Mouse (Mus musculus) 3T3-L1 (cell line): Measurements from ENCODE around the gene Strn.
A peak's percentile ranks its signal among the peaks of the same experiment; 100 is the strongest.
"Not testable (repeated sequence)": the region's sequence is repeated elsewhere in the genome, so short reads cannot be mapped to it uniquely, and the experiment has no call there.

ENCODE experiments used
- DNase-seq: peaks from one replicate; pipeline ENCODE4 v3.0.0-alpha.2; 2015; ENCODE audit warnings: low read depth, low spot score

Strn gene

DNA sequence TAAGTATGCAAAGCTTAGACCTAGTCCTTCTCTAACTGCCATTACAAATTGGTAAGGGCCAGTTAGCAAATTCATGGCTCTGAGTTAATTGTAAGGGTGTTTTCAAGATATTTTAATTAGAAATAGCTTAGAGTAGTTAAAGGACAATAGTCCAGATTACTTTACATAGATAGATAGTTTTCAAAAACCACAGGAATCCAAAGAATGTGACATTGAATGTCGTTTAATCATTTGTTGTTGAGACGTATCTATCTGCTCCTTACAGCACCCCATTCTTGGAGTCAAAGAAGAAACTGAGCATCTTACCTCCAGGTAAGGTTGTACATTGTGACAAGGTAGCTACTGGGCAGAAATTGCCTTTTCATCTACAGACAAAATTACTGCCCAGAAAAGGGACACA, 26.7 kb downstream of the Strn start:
- DNase-seq = no peak

- no peak for DNase-seq
Measured at GRCm38 (mm10) chr17:78708422-78708821, 28.6 kb downstream of the Strn start.

DNA sequence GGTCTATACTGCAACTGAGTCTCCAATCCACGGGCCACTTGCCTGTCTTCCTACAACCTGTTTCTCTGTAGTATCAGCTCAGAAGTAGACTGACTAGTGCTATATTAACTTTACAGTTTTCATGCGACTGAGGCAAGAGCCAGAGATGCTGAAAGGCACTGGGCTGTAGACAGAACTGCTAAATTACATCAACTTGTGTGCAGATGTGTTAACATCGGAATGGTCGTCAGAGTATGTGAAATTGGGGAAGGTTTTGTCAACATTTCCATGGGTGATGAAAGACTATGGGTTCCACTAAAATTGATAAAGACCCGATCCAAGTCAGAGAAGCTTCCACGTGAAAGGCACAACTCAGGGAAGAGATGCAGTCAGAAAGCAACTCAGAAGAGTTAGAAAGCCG, 34.0 kb downstream of the Strn start:
- DNase-seq = no peak

GRCm38 (mm10) chr17:78698965-78699364, 38.0 kb downstream of the Strn start:
- DNase-seq = no peak

DNA sequence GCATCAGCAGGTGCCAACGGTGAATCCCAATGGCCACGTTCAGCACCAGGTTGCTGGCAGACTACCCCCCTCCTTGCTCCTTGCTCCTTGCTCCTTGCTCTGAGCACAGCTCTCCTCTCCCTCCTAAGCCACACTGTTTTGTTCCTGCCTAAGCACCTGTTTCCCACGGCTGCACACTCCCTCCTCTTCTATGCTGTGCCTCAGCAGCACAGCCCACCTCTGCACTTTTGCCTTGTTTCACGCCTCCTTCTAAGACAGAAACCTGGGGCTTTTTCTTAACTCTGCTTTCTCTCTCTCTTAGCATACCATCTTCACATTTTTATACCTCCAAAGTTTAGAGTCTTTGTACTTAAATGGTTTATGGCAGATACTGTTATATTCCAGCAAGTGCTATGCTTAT, 39.5 kb downstream of the Strn start:
- DNase-seq = no peak

DNA sequence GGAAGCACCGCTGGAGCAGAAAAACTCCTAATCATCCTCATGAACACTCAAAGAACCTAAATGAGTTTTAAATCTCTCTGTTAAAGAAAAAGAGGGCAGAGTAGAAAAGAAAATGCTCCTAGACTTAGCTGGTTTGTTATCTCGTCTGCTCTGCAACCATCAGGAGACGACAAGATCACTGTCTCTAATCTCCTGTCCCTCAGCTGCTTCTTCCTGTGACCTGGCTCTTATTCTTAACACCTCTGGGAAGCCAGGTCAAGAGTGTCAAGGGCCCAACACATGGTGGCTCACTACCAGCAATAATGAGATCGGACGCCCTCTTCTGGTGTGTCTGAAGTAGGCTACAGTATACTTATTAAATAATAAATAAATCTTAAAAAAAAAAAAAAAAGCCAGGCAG, 40.1 kb downstream of the Strn start:
- no peak for DNase-seq

DNA sequence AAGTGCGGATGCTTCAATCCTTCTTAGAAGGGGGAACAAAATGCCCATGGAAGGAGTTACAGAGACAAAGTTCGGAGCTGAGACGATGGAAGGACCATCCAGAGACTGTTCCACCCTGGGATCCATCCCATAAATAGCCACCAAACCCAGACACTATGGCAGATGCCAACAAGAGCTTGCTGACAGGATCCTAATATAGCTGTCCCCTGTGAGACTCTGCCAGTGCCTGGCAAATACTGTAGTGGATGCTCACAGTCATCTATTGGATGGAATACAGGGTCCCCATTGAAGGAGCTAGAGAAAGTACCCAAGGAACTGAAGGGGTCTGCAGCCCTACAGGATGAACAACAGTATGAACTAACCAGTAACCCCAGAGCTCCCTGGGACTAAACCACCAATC, 47.8 kb downstream of the Strn start:
- DNase-seq = not testable (repeated sequence)

DNA sequence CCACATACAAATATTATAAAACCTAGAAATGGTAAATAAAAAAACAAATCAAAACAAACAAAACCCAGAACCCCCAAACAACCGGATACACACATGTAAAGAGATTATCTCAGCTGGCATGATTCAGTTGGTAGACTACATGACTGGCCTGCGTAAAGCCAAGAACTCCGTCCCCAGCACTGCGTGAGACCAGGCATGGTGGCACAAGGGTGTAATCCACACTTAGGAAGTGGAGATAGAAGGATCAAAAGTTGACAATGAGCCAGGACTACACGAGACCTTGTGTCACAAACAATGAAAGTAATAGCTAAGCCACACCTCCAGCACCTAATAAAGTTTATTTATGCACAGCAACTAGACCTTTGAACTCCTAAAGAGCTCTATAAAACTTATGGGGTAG, 49.0 kb downstream of the Strn start:
- no peak for DNase-seq

DNA sequence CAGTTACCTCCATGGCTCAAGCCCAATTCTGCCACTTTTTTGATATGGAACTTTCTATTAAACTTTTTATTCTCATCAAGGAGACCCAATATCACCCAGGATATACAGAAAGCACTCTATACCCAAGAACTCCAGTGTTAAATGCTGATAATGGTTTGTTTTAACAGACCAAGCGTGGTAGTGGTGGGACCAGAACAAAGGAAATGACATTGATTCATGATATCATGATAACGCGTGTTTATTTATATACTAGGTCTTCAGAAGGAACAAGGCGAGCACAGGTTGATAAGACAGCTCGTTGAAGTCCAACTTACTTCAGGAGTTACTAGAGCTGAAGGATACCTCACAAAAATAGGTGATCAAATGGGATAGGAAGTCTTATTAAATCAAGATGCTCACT, 52.0 kb downstream of the Strn start:
- DNase-seq = no peak

DNA sequence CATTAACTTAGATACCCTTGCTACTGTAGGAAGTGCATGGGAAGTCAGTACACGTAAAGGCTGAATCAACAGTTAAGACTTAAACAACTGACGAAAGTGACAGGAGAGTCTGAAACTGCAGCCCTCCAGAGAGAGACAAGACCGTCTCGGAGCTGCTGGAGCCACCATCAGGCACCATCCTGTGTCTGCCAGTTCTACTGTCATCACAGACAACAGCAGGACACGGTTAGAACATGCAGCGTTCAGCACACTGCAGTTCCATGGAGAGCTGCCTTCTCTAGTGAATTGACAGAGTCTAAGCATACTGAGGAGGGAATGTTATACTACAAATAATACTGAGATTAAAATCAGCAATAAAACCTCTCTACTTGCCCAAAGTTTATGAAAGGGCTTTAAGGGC, 54.6 kb downstream of the Strn start:
- no peak for DNase-seq

DNA sequence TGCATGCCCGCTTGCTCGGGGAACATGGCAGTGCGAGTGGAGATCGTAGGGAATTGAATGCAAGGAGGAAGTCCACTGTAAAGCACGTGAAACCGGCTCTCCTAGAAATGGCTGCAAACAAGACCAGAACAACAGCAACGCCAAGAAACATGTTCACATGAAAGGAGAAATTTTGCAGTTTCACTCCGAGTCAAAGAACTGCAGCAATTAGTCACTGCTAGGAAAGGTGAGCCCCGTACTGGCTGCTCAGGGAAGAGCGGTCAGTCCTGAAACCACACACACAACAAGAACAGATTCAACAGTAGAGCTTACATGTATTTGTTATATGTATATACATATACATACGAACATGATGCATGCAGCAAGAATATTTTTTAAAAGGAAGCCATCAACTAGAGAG, 57.5 kb downstream of the Strn start:
- no peak for DNase-seq

GRCm38 (mm10) chr17:78676813-78677212, 60.2 kb downstream of the Strn start:
- no peak for DNase-seq

GRCm38 (mm10) chr17:78664962-78665545, 71.9 kb downstream of the Strn start:
- no peak for DNase-seq

GRCm38 (mm10) chr17:78654841-78655240, 82.2 kb downstream of the Strn start:
- no peak for DNase-seq

- DNase-seq = no peak
Measured at GRCm38 (mm10) chr17:78643853-78644475, 93.0 kb downstream of the Strn start.

- no peak for DNase-seq
Measured at GRCm38 (mm10) chr17:78642259-78642658, 94.7 kb downstream of the Strn start.

GRCm38 (mm10) chr17:78640387-78640786, 96.6 kb downstream of the Strn start:
- DNase-seq = no peak

GRCm38 (mm10) chr17:78639099-78639498, 97.9 kb downstream of the Strn start:
- peak; percentile 48 for DNase-seq

- DNase-seq = no peak
Measured at GRCm38 (mm10) chr17:78637140-78637539, 99.9 kb downstream of the Strn start.

GRCm38 (mm10) chr17:78635616-78636015, 101.4 kb downstream of the Strn start:
- no peak for DNase-seq

DNA sequence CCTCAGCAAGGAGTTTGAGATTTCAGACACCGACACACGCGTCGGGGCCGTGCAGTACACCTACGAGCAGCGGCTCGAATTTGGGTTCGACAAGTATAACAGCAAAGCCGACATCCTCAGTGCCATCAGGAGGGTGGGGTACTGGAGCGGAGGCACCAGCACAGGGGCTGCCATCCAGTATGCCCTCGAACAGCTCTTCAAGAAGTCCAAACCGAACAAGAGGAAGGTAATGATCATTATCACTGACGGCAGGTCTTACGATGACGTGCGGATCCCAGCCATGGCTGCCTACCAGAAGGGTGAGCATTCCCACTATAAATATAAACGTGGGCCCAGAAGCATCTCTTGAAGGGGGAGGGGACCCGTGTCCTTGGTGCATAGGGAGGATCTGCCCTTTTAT, 112.1 kb downstream of the Strn start:
- DNase-seq = no peak

- no peak for DNase-seq
Measured at GRCm38 (mm10) chr17:78621863-78622262, 115.1 kb downstream of the Strn start.

- DNase-seq = no peak
Measured at GRCm38 (mm10) chr17:78620740-78621139, 116.3 kb downstream of the Strn start.

- no peak for DNase-seq
Measured at GRCm38 (mm10) chr17:78619981-78620380, 117.0 kb downstream of the Strn start.
